Mouse (Mus musculus) limb, embryonic 14.5 days (tissue): ENCODE measurements around the gene Casc3. TPM values are rescaled to one million over a fixed set of nuclear protein-coding genes. Genes with fewer than 3 reads are reported as not detected.
A peak's percentile ranks its signal among the peaks of the same experiment; 100 is the strongest.

ENCODE experiments used
- ATAC-seq: fragments of 200-750 bp; cut with Nextera tagmentation; 2 replicates; pipeline ENCODE4 v1.8.0; 2017; ENCODE audit warnings: low read depth, moderate number of reproducible peaks, moderate TSS enrichment; ENCODE audit not compliant: low FRiP score
- DNase-seq: peaks from one replicate; pipeline ENCODE4 v3.0.0-alpha.2; 2015; ENCODE audit warnings: low spot score
- H3K27ac ChIP-seq: fragments of 300-500 bp; sonication (generic); replicated peaks from 2 replicates; pipeline ENCODE4 v1.5.1; 2014; ENCODE audit warnings: low read depth, mild to moderate bottlenecking, low read length, moderate library complexity, mixed read lengths
- H3K27me3 ChIP-seq: fragments of 300-500 bp; sonication (generic); 2 replicates; pipeline ENCODE4 v1.6.1; 2014; ENCODE audit warnings: low read length, mixed read lengths; ENCODE audit not compliant: control insufficient read depth, insufficient read depth
- H3K36me3 ChIP-seq: fragments of 300-500 bp; sonication (generic); 2 replicates; pipeline ENCODE4 v1.6.1; 2014; ENCODE audit warnings: mild to moderate bottlenecking, low read length, moderate library complexity, mixed read lengths; ENCODE audit not compliant: control insufficient read depth, insufficient read depth
- H3K4me1 ChIP-seq: fragments of 300-500 bp; sonication (generic); 2 replicates; pipeline ENCODE4 v1.6.1; 2014; ENCODE audit warnings: antibody characterized with exemption, low read length, mixed read lengths; ENCODE audit not compliant: control insufficient read depth, insufficient read depth
- H3K4me2 ChIP-seq: fragments of 300-500 bp; sonication (generic); replicated peaks from 2 replicates; pipeline ENCODE4 v1.6.1; 2014; ENCODE audit warnings: low read depth, mild to moderate bottlenecking, low read length, moderate library complexity; ENCODE audit not compliant: severe bottlenecking
- H3K4me3 ChIP-seq: fragments of 300-500 bp; sonication (generic); replicated peaks from 2 replicates; pipeline ENCODE4 v1.5.1; 2014; ENCODE audit warnings: low read length
- H3K9ac ChIP-seq: fragments of 300-500 bp; sonication (generic); 2 replicates; pipeline ENCODE4 v1.6.1; 2014; ENCODE audit warnings: mild to moderate bottlenecking, low read depth, low read length, moderate library complexity; ENCODE audit not compliant: severe bottlenecking
- H3K9me3 ChIP-seq: fragments of 300-500 bp; sonication (generic); 2 replicates; pipeline ENCODE4 v1.6.1; 2016; ENCODE audit warnings: low read length; ENCODE audit not compliant: control insufficient read depth
- POLR2A ChIP-seq: fragments of 200-500 bp; IDR thresholded peaks from 2 replicates; pipeline ENCODE4 v1.8.0; 2012; ENCODE audit warnings: inconsistent platforms, mild to moderate bottlenecking, moderate library complexity, borderline replicate concordance; ENCODE audit not compliant: insufficient read depth, insufficient read length; ENCODE audit errors: extremely low read depth
- WGBS: fragments of 180-500 bp; shearing (Covaris S2); extraction: QIAGEN DNeasy Blood & Tissue Kit; methylation state at CpG from one replicate; pipeline ENCODE4 v1.1.7; 2014; 5-methylcytosine and 5-hydroxymethylcytosine counted together
- polyA plus RNA-seq, 2 experiments: library from polyadenylated mRNA; depleted of rRNA in 1 of 2; stranded (reverse) in 1 of 2; unstranded in 1 of 2; fragments of >200 nt; fragmentation: Nextera tagmentation in 1 of 2; extraction: Ambion mirVana in 1 of 2; gene quantifications; 2 replicates each; pipeline versions ENCODE4 v1.2.1 to v1.2.3; 2012 to 2014

Gene Casc3
- polyA plus RNA-seq, 2 experiments, result 34.1 to 52.4 TPM

DNA sequence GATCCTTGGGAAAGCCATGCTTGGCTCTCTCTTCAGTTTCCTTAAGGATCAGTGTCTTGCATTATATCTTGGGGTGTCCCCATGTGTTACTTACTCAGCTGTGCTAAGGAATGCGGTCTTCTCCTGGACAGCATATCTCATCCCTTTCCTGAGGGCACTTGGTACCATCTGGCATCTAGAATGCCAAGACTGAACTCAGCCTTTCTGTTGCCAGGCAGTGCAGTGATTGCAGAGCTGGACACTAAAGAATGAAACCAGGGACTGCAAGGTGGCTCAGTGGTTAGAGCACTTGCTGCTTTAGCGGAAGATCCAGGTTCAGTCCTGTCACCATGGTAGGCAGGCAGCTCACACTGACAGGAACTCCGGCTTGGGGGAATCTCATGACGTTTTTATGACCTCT, 25.2 kb downstream of the Casc3 start:
- Histone ChIP-seq H3K36me3 (peaks cover 94% of the 10 kb centered on the region), H3K27ac (no peak overlapping the region), H3K27me3 (no peaks in the 10 kb centered on the region), H3K4me2 (no peak overlapping the region), H3K4me3 (no peak overlapping the region), H3K9me3 (no peaks in the 10 kb centered on the region), H3K4me1 (no peaks in the 10 kb centered on the region), H3K9ac (no peak overlapping the region)
- 74% methylated on average over 4 of the region's 4 CpGs for WGBS
- no peak for TF ChIP-seq POLR2A
- no peak for DNase-seq
- ATAC-seq, result no peak

GRCm38 (mm10) chr11:98835296-98835695, 30.6 kb downstream of the Casc3 start:
- ATAC-seq, result no peak
- Histone ChIP-seq H3K9ac (no peak overlapping the region), H3K27me3 (no peaks in the 10 kb centered on the region), H3K36me3 (peaks cover 46% of the 10 kb centered on the region), H3K9me3 (no peaks in the 10 kb centered on the region), H3K27ac (no peak overlapping the region), H3K4me2 (no peak overlapping the region), H3K4me1 (peaks cover 4% of the 10 kb centered on the region), H3K4me3 (no peak overlapping the region)
- WGBS, result 48% methylated on average over 5 of the region's 5 CpGs
- DNase-seq, result no peak
- TF ChIP-seq POLR2A, result no peak

- peaks cover 43% of the 10 kb centered on the region for H3K36me3 ChIP-seq
- peaks cover 4% of the 10 kb centered on the region for H3K4me1 ChIP-seq
- ATAC-seq, result no peak
- 60% methylated on average over 3 of the region's 3 CpGs for WGBS
- no peak overlapping the region for H3K27ac ChIP-seq
- no peak for TF ChIP-seq POLR2A
- no peaks in the 10 kb centered on the region for H3K27me3 ChIP-seq
- no peak overlapping the region for H3K4me3 ChIP-seq
- no peaks in the 10 kb centered on the region for H3K9me3 ChIP-seq
- H3K4me2 ChIP-seq, result no peak overlapping the region
- no peak for DNase-seq
- H3K9ac ChIP-seq, result no peak overlapping the region
These were observed 31.0 kb downstream of the Casc3 start for GRCm38 (mm10) chr11:98835725-98836124.

DNA sequence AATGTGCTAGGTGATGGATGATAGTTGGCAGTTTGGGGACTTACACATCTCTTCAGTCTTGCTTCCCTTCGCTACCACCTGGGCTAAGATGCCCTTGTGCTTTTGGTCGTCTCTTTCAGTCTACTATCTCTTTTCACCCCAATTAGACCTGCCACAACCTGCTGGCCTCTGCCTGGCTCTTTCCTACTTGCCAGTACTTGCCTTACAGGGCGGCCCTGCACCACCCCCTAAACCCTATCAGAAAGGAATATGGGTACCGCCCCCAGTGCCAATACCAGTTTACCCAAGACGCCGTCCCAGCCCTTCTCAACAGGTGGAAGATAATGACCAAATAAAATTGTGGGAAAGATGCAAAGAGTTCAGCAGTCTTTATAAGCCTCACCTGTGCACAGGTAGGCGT, 31.4 kb downstream of the Casc3 start:
- H3K27me3 ChIP-seq, result no peaks in the 10 kb centered on the region
- H3K4me2 ChIP-seq, result peak overlapping the region; percentile 95
- peak overlapping the region; percentile 77; the same call in 1 of the 2 replicates for H3K9ac ChIP-seq
- 28% methylated on average over 7 of the region's 7 CpGs for WGBS
- DNase-seq, result no peak
- H3K9me3 ChIP-seq, result no peaks in the 10 kb centered on the region
- no peak overlapping the region for H3K27ac ChIP-seq
- no peak for TF ChIP-seq POLR2A
- peaks cover 39% of the 10 kb centered on the region for H3K36me3 ChIP-seq
- no peak for ATAC-seq
- H3K4me1 ChIP-seq, result peaks cover 4% of the 10 kb centered on the region
- H3K4me3 ChIP-seq, result peak overlapping the region; percentile 81; the same call in 1 of the 2 replicates

GRCm38 (mm10) chr11:98836651-98837141, 32.0 kb downstream of the Casc3 start, which contains the start of gene Rapgefl1:
Gene Rapgefl1, plus strand, starts transcription at chr11:98836785.
- Histone ChIP-seq H3K4me3 (peak within 1 kb of the TSS; percentile 81), H3K27me3 (no peaks in the 10 kb centered on the region), H3K36me3 (peaks cover 33% of the 10 kb centered on the region), H3K4me2 (peak within 1 kb of the TSS; percentile 95), H3K9me3 (no peaks in the 10 kb centered on the region), H3K4me1 (peaks cover 4% of the 10 kb centered on the region), H3K27ac (no peak within 1 kb of the TSS; the same call in 1 of the 2 replicates), H3K9ac (peak within 1 kb of the TSS; percentile 77)
- ATAC-seq (peak; percentile 90), DNase-seq (peak; percentile 78)
- TF ChIP-seq POLR2A, result no peak
- WGBS, result 0% methylated on average over 20 of the region's 48 CpGs
